Mouse (Mus musculus) mature B cell (primary cell): ENCODE measurements around the gene Nphs1.
"Not testable (repeated sequence)": the region's sequence is repeated elsewhere in the genome, so short reads cannot be mapped to it uniquely, and the experiment has no call there.

ENCODE experiments used
- in situ Hi-C: fragments of 300-500 bp; cut with MboI; formaldehyde crosslinking; loops from 2 replicates; pipeline ENCODE4 v1.14.3; 2019

Nphs1 gene

DNA sequence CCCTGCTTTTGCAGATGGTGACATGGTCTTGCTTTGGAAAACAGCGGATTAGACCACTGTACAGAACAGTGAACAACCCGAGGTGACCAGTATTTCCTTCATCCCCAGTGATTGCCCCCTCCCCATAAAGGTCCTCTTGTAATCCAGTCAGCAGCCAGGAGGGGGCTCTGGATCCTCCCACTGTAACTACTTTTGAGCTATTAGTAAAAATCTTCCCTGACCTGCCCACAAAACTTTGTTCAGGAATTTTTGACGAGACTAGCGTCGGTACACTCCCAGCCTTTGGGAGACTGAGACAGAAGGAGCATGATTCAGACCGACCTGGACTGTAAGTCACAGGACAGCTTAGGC is 32.8 kb downstream of the Nphs1 start:
- in situ Hi-C loops: no loop called here

DNA sequence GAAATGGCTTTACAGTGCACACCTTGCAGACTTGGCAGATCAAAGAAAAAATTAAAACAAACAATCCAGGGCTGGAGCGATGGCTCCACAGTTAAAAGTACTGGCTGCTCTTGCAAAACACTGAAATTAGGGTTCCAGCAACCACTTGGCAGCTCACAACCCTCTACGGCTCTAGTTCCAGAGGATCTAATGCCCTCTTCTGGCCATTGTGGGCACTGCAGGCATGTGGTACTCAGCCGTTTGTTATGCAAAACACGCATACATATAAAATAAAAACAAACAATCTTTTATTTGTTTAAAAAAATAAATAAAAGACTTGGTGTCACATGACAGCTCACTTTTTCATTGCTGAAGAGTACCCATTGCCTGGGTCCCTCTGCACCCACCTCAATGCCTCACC is 34.6 kb downstream of the Nphs1 start:
- in situ Hi-C loops: no loop called here

DNA sequence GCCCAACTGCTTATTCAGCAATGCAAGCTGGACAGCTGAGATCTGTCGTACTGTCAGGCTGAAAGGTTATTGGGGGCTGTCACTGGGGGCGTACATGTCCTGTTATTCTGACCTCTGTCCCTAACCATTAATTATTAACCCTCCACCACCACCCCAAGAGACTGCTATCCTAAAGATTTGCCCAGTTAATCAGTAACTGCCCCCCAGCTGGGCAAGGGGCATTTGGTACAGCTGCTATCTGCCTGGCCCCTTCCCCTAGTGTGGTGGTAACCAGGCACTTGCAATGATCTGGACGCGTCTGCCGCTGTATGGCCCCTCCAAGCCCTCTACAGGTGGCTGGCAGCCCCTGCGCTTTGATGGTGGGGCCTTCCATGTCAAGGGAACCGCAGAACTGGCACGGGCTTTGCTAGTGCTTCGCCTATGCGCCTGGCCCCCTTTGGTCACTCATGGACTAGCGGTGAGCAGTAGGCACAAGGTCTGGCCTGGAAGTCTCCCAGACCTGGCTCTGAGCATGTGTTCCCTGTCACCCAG is 35.4 kb downstream of the Nphs1 start, which contains the start of gene Prodh2:
TSS of gene Prodh2 (plus strand) at position 222 of the 531 bp plus-strand sequence.
- in situ Hi-C loops: no loop called here

DNA sequence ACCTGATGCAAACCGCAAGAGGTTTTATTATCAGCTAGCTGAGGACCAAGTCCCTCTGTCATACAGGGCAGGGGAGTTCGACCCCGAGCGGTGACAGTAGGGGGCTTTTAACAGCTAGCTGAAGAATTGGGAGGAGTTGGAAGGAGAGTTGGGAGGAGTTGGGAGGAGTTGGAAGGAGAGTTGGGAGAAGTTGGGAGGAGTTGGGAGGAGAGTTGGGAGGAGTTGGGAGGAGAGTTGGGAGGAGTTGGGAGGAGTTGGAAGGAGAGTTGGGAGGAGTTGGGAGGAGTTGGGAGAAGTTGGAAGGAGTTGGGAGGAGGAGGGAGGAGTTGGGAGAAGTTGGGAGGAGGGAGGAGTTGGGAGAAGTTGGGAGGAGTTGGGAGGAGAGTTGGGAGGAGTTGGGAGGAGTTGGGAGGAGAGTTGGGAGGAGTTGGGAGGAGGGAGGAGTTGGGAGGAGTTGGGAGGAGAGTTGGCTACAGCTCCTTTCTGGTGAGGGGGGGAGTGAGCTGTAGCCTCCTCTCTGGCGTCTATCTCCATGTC is 37.5 kb downstream of the Nphs1 start:
- in situ Hi-C loops: not testable (repeated sequence)

DNA sequence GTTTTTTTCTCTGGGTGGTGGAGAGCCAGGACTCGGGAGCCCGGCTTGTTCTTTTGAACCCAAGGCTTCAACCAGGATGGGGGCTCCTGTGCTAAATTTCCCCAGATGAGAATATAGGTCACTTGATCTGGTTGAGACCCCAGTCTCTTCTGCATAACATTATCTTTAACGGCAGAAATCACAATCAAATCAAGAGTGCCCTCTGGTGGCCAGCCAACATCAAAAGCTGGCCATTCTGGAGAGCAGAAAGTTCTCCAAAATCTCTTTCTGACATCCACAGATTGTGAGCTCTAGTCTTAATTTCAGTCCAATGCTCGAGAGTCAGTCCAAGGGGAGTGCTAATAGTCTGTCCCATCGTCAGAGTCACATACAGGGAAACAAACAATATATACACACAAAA is 43.0 kb downstream of the Nphs1 start:
- in situ Hi-C loops: not testable (repeated sequence)

DNA sequence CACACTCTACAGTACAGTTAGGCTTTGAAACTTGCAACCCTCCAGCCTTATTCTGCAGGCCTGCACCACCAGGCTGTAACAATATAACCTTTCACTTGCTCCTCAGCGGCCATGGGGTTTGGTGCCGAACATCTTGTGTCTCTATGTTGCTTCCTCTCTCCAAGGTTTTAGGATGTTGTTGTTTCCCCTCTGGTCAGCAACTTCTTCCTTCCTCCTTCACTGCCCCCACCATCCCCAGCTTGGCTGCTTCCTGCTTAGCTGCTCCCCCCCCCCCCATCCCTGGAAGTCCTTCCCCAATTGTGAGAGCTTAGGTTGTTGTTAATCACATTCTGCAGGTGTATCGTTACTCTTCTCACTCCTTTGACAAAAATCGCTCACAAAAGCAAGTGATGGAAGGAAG is 49.9 kb downstream of the Nphs1 start:
- in situ Hi-C loops: no loop called here

DNA sequence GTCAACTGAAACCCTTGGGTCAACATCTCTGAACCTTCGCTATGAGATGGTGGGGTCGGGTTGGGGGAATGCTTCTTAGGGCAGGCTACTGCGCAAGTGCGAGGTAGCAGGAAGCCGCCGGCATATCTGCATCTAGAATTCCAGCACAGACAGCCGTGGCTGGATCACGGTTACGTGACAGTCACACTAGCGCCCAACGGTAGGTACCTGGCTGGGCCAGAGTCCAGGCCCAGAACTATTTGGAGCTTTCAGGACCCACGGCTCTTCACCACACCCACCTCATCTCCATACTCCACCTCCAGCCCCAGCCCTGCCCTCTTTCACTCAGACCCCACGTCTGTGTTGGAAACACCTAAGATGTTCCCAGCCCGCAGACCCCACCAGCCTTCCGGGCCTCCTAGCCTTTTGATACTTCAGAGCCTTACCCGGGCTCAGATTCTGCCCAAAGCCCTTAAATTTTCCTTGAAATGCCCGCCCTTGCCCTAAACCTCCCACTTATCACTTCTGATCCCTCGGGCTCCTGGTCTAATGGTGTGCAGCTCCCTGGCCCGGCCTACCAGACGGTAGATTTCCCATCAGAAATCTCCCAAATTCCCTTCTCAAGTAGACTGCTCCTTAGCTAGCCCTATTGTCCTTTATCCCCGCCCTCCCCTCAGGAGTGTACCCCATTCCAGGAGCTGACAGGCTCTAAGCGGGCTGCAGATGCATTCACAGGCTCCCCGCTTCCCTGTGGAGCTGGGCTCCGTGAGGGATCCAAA is 57.1 kb downstream of the Nphs1 start:
- in situ Hi-C loops: no loop called here

DNA sequence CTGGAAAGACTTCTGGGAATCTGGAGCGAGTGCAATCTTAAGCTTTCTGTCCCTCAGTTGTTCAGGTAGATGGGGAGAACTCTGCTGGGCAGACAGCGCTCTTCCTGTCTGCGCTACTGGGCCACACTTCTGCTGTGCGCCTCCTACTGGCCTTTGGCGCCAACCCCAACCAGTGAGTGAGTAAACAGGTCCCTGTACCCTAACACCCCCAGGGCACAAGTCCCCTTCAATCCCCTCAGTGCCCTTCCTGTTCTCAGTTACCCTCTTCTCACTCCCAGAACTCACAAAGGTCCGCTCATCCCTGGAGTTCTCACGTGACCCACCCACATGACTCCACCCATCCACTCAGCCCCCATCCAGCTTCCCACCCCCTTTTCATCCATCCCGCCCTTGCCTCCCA is 60.2 kb downstream of the Nphs1 start:
- in situ Hi-C loops: no loop called here

DNA sequence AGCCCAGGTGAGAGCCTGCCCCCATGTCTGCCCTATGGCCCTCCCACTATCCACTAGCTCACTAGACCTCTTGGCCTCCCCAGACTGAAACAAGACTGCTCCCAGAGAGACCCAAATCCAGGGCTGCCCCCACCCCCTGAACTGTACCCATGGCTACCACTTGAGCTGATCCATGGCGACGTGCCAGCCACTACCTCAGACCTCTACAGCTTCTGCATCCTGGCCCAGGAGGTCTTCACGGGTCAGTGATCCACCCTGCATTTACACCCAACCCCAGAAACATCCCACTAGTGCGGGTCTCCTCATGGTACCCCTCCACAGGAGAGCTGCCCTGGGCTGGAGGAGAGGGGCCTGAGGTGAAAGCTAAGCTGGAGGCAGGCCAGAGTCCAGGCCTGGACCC is 62.3 kb downstream of the Nphs1 start:
- in situ Hi-C loops: no loop called here

DNA sequence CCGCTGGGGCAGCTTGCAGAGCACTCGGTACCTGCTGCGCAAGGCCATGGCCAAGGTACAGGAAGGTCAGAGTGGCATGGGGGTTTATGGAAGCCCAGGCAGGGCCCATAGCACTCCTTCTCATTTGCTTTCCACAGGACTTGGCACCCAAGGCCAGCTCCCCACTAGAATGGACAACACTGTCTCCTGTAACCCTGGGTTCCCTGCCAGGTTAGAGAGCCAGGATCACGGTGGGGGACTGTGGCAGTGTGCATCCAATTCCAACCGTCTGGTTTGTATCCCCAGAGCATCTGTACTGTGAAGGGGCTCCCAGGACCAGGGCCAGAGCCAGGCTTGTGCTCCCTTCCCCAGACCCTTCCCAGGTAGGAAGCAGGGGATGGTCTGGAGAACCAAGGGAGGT is 62.7 kb downstream of the Nphs1 start:
- in situ Hi-C loops: no loop called here

DNA sequence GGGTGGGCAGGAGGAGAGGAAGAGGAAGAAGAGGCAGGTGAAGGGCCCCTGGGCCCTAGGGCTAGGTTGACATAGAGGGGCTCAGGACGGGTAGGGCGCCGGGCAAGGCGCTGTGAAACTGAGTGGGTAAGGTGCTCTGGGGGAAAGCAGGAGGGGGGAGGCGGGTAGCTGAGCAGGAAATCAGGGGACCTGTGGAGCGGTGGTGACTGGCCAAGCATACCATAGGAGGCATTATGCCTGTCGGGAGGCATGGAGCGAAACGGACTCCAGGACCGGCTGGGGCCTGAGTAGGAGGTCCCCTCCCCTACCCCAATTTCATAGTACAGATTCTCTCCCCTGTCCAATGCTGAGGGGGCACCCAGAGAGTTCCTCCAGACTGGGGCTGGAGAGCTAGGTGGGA is 64.8 kb downstream of the Nphs1 start:
- in situ Hi-C loops: no loop called here

DNA sequence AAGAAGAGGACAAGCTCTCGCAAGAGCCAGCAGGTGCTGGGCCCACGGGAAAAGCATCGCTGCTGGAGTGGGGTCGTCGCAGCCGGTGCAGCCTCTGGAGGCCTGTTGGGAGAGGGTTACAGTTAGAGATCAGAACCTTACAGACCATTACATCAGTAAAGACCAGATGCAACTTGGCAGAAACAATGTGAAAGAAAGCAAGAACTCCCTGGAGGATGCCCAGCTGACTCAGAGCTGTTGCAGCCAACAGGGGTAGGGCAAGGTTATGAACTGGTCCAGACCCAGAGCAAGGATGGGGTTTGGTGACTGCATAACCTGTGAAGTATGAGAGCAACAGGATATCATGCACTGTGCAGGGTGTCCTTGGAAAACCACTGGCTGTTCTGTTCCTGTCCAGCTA is 66.4 kb downstream of the Nphs1 start:
- in situ Hi-C loops: no loop called here

DNA sequence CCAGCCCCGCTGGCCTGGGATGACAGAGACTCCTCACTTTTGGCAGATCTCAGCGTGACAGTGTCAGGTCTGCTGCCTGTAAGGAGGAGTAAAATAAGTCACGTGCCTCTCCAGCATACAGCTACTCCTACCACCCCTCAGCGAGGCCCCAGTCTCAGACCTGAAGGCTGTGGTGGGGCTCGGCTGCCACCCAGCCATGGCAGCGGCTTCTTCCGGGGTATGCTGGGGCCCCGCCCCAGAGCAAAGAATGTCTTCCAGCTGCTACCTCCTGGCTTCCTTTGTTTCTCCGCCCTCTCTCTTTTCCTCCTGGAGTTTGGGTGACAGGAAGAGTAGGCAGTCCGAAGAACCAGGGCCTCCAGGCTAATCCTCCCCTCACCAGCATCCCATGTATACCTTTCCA is 67.8 kb downstream of the Nphs1 start:
- in situ Hi-C loops: no loop called here

DNA sequence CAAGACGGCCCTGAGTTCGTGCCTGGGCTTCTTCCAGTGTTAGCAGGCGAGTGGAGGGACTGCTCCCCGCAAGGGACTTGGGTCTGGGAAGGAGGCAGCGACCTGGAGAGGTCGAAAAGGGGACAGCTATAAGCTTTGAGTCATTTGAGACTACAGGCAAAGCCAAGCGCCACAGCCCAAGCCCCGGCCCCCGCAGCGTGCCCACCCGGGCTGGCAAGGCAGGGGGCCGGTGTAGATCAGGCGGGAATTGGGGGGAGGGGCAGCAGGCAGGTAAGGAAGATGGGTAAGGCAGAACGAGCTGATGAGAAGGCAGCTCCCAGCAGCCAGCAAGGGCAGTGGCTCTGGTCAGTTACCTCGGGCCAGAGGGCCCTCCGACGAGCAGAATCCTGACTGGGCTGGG is 68.3 kb downstream of the Nphs1 start:
- in situ Hi-C loops: no loop called here

DNA sequence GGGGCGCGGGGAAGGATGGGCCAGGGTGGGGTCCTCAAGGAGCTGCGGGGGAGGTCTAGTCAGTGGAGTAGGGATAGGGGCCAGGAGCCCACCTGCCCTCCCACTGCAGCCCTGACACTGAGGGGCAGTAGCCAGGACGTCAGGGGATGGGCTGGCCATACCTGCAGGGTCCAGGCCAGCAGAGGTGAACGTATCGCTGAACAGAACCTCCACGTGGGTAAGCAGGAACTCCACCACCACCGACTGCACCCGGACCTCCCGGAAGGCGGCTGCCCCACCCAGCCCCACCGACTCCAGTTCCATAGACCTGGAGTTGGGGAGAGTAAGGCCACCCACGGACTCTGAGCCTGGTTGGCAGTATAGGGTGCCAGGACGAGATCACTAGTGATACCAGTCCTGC is 68.9 kb downstream of the Nphs1 start:
- in situ Hi-C loops: no loop called here

DNA sequence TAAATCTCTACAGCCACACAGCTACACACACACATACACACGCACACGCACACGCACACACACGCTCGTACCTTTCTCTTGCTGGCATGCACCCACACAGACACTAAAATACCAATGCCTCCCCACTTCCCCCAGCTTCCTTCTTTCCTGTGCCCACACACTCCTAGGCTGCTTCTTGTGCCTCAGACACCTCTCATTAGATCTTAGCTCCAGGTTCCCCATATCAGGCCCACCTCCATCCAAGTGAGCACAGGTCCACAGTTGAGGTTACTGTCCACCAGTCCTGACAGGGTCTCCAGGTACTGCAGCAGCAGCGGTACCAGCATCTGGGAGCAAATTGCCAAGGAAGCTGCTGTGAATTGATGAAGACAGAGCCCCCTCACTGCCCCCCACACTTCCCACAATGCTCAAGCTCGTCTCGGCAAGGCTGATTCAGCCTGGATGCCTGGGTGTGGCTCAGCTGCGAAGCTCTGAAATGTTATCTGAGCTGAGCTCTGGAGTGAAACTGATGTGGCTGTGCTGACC is 73.2 kb downstream of the Nphs1 start:
- in situ Hi-C loops: no loop called here

DNA sequence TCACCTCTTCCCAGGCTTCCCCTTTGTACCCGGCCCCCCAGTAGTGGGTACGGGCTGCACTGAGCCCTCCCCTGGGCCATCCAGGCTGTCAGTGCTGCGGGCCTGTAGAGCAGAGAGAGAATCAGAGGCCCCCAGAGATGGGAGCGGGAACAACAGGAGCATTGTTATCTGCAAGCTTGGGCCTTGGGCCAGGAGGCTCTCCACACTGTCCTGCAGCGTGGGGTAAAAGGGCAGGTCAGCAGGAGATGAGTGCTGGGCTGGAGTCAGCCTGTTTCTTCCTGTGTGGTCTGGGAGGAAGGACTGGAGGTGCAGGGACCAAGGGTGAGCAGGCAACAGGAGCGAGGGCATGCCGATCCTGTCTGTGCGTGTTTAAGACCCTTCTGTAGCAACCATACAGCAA is 74.8 kb downstream of the Nphs1 start:
- in situ Hi-C loops: no loop called here

DNA sequence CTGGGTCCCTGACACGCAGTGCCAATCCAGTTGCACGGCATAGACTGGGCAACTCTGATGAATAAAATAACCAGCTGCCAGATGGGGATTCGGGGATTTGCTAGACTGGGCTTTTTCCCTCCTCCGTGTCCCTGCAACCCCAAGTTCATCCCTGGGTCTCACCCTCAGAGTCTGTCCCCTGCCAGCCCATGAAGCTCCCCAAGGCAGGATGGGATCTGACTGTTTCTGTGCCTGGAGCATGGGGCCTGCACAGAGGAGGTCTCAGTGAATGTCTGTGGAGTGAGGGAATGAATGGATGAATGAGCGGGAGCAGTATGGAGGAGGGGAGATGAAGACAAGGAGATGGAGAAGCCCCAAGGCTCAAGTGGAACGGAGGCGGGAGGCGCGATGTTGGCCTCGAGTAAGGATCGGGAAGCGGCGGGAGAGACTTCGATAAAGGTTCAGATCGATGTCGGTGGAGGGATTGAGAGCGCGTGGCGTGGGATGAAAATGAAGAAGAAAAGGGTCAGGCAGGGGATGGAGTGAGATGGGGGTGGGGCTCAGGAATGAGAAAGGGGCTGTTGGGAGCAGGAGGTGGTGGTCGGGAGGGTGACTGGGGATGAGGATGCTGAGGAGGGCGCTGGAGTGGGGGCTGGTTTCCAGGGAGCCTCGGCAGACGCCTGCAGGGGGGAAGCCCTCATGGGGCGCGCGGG is 76.0 kb downstream of the Nphs1 start:
- in situ Hi-C loops: no loop called here

DNA sequence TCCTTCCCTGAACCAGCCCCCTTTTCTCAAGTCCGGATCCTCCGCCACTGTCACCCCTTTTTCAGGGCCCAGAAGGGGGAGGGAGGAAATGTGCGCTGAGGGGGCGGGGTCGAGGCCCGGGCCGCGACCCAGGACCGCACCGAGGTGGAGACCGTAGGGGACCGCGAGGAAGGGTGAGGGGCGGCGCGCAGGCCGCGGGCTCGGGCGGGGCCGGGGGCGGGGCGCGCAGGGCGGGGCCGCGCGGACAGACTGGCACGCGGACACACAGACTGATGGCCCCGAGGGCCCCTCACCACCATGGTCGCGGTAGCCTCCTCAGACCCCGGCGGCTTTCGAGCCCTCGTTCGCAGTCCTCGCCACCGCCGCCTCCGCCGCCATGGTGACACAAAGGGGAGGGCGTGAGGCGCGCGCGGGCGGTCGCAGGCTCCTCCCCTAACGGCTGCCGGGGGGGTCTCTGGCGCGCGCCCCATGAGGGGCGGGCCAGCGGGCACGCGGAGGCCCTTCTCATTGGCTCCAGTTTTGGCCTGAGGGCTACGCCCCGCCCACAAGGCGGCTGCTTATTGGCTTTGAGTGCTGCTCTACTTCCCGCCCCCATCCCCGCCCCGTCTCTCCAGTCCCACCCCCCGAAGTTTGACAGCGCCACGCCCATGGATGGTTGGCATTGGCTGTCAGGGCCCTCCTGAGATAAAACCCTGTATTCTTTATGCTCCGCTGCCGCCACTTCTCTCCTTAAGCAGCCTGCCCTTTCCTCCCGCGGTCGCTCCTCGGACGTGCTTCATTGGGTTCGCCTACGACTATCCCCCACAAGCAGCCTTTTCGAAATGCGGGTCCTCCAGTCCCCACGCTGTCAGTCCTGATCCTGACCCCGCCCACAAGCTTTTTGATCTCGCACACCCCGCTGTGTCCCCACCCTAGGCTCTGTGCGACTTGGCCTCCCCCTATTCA is 76.8 kb downstream of the Nphs1 start, which contains the start of gene Arhgap33:
TSS of gene Arhgap33 (minus strand) at position 428 of the 945 bp plus-strand sequence.
- in situ Hi-C loops: no loop called here
